Mouse (Mus musculus) spleen, postnatal 10 days (tissue): ENCODE measurements around the gene A3galt2.

Source experiments
- DNase-seq, 2 experiments: peaks; one replicate each; pipeline ENCODE4 v3.0.0; 2021 to 2022; ENCODE audit warnings: low spot score in 2 of 2

The A3galt2 gene

DNA sequence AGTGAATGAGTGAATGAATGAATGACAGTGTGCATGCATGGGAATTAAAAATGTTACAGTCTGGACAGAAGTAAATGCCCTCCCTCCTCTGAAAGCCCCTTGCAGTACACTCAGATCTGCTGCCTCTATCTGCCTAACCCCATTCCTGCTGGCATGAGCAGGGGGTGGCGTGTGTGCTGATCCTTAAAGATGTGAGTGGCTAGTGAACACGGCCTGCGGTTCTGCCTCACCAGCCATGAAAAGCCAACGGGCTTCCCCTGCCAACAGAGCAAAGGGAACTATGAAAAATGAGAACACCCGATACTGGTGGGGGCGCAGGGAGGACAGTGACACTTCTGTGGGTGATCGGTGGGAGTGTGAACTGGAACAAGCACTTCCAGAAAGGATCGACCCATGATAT is 41.6 kb downstream of the A3galt2 start:
- no peak for DNase-seq

DNA sequence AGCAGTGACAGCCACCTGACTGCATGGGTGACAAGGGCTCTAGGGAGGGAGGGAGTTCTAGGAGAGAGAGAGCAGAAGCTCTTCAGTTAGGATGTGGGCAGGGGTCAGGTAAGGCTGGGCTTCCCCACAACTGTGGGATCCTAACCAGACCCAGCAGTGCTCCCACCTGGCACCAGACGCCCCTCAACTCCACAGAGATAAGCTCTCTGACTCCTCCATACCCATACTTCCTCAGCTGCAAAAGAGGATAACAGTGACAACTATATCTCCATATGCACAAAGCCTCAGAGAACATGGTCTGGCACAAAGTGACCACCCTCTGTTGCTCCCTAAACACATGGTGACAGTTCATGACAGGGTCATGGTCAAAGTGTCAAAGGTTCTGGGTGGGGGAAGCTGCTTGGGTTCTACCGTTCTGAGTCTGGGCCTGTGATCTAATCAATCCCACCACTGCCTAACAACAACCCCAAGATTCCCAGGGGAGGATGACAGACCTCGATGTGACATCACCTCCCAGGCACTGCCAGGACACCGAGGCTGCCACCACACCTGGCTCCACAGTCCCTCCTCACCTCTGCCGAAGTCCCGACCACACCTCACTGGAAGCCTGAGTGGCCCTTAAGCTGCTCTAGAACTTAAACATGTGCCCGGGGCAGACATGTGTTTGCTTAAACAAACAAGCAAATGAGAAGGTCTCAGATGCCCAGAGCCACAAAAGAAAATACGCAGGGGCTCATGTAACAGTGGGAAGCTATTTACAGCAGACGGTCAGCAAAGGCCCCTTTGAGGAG is 46.7 kb downstream of the A3galt2 start:
- DNase-seq: no peak

DNA sequence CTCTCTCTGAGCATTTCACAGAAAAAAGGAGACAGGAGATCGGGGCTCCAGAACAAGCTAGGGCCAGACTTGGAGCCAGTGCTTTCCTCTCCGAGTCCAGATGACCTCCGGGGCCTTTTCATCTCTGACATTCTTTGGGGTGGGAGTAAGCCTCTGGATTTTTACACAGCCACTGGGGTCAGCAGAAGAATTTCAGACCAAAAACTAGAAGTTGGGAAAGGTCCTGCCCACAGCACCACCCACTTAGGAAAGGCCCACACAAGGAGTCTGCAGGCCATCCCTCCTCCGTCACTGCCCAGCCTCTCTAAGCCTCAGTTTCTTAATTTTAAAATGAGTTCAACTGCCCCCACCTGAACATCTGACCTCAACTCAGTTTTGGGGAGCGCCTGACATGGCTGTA is 48.4 kb downstream of the A3galt2 start:
- no peak for DNase-seq

DNA sequence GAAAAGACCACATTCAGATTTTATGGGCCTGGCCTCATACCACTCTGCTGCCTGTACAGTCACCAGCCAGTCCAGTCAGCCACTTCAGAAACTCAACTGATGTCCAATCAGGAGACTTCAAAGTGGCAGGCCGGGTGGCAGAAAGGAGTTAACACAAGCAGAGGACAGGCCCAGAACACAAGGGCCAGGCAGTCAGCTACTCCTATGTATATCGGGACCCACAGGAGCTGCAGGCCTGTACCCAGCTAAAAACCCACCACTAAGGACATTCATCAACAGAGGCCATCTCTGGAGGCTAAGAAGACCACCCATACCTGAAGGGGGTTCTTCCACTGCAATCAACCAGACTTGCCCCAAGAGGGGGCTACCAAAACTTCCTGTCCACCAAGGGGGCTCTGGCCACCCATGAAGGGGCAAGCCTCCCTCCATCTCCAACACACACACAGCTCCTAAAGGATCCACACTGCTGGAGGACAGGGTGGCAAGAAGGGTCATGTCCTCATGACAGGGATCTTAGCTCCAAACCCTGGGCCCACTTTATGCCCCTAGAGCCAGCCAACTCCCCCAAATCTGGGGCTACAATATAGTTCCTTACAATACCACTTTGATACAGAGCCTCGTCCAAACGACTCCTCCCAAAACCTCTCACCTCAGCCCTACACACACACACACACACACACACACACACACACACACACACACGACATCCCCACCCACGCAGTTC is 49.4 kb downstream of the A3galt2 start:
- peak; percentile 31 to 54 for DNase-seq

DNA sequence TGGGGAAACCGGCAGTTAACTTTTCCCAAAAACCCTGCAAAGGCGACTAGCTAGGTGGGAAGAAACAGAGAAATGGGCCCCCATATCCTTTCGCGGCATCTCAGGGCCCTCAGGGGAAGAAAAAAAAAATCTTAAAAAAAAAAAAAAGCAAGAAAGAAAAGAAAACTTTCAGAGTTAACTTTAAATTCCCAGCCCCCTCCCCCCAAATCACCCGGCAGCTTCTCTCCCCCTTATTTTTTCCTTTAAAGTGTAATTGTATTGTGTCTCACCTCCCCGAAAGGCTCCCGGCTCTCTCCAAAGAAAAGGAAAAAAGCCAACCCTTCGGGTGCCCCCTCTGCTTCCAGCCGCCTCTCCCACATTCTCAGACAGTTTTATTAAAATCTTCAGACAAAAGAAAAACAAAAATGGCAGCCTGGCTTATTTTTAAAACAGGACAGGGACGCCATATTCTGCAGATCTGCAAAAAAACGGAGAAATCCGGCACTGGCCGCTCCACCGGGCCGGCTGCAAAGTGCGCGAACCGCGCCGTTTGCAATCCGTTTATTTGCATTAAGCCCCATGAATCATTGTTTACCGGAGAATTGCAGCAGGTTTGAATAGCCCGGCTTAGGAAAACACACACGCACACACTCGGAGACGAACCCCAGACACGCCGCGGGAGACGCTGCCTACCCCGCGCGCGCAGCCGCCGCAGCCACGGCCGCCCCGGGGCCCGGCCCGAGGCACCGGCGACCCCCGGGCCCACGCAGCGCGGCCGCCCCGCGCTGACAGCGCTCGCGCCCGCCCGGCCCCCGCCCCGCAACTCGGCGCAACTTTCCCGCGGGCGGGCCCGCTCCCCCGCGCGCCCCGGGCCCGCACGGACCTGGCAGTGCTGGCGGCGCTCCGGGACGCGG is 50.2 kb downstream of the A3galt2 start:
- peak; percentile 53 to 61 for DNase-seq

DNA sequence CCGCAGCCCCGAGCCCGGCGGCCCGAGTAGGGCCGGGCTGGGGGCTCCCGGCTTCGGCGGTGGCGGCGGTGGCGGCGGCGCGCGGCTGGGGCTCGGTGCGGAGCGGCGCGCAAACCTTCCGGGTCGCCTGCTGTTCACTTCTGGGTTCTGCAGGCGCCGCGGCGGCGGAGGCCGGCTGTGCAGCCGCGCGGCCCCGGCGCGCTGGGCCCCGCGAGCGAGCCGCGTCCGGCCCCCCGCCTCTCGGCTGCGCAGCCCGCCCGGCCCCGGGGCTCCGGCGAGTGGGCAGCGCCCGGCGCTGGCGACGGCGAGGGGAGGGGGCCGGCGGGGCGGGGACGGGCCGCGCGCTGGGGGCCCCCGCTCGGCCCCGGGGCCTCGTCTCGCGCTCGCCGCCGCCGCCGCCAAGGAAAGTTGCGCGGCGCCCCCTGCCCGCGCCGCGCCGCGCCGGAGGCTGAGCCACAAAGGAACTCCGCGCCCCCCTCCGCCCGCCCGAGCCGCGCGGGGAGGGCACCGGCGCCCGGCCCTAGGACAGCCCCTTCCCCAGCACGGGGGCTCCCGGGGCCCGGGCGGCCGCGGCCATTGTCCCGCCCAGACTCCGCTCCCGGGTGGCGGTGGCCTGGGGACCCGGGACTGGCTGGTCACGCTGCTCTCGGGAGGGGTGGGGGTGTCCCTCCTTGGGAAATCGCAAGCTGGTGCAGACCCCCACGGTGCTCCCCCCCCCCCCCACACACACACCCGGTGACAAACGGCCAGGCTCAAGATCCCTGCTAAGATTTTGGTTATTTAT is 51.1 kb downstream of the A3galt2 start, which contains the start of gene Zfp362:
Gene Zfp362 (minus strand): TSS at position 3 of the 784 bp plus-strand sequence.
- DNase-seq: peak; percentile 66 to 77

DNA sequence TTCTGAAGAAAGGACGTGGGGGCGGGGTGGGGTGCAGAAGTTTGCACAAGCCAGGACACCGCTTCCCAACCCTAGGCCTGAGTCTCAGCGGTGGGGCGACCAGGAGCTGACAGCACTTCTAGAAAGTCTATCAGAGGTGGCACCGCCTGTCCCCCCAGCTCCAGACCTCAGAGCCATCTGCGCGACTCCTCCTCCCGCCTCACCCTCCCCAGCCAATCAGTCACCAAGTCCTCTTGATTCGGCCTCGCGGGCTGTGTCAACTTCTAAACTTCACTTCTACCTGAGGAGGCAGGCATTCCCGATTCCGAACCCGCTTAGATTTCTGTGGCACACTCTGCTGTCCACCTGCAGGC is 51.6 kb downstream of the A3galt2 start:
- DNase-seq: peak in 1 of 2 experiments; percentile 82

DNA sequence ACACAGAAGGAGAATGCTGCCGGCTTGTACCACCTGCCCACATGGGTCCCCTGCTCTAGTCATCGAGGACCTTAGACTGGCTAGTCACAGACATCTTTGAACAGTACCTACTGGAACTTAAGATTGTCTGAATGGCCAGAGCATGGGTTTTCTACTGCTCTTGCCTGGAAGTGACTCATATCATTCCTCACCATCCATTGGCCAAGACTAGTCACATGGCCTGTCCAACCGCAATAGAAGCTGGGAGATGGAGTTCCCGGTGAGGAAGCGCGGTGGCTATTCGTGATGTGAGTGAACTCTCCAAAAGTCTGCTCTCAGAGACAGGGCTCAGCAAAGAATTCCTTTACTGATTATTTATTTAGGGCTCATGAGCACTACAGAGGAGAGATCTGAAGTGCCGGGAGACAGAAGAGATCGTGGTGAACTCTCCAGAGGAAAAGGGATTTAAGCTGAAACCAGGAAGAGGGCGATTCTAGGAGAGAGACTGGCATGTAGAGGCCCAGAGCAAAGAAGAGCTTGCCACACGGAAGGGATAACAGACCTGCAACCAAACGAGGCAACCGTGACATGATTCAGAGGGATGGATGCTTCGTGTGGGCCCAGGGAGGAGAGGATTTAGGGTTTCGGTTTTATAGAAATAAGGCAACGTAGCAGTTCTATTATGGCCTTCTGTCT is 56.4 kb downstream of the A3galt2 start:
- peak; percentile 46 to 78 for DNase-seq

DNA sequence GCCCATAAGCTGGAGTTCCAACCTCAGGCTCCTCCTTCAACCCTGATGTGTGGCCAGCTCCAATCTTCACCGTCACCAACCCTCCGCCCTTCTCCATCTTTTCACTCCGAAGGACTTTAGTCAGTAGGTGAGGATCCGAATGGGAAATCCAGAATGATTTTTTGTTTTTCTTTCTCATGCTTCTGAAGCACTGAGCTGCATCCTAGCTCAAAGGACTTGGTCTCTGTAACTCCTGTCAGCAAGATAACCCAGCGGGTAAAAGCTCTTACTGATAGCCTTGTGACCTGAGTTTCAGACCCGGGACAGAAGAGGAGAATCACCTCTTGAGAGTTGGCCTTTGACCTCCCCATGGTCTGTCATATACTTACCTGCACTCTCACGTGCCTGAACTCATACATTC is 61.8 kb downstream of the A3galt2 start:
- DNase-seq: peak in 1 of 2 experiments; percentile 4
